Mouse (Mus musculus): ENCODE measurements around the gene Osbpl2.

DNA sequence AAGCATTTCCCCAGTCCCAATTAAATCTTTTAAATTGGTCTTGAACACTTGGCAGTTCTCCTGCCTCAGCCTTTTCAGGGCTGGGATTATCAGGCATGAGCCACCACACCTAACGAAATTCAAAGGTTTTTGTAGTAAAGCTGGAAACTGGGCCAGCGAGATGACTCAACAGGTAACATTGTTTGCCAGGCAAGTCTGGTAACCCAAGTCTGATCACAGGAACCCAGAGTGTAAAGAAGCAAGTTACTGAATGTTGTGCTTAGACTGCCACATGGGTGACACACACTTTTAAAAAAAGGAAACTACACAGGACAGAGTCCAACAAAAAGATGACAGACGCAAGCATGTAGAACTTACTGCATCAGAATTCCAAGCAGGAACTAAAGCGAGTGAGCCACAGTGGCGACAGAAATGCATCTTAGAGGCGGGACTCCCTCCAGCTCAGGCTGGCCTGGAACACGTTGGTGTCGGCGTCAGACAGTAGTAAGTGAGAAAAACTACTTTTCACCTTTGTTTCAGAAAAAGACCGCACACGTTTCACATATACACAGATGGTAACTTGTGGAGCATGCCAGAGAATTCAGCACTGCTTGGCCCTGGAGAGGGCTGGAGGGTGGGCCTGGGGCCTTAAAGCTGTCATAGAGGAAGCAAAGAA is 51.2 kb downstream of the Osbpl2 start:
- TF ChIP-seq CTCF (IDR thresholded peaks at IDR 0.05; ENCODE audit: low read depth): no peak
- TF ChIP-seq EP300 (optimal IDR thresholded peaks at IDR 0.05): peak; percentile 40

Measured in stomach, postnatal 0 days (tissue).